Mouse (Mus musculus) urinary bladder, postnatal 25 days (tissue): ENCODE data around the gene Msi1.

Experiments used
- DNase-seq: peaks from one replicate; pipeline ENCODE4 v3.0.0; 2022; ENCODE audit warnings: low spot score

Gene Msi1

DNA sequence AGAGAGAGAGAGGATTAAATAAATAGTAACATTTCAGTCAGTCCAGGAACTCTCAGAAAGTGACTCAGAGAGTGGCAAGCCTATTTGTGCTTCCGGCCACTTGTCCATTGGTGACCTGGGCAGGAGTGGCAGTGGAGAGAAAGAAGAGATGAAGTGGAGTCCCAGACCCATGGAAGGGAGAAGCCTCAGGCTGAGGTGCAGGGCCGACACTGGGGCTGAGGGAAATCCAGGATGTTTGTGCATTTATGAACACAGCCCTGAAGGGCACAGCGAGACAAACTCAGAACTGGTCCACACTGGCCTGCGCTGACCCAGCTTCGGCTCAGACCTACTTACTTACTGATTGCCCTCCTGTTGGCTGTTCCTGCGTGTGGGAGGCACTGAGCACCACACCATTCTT, 40.4 kb downstream of the Msi1 start:
- DNase-seq, result no peak

- no peak for DNase-seq
Observed at GRCm38 (mm10) chr5:115470766-115471531, 41.5 kb downstream of the Msi1 start.

DNA sequence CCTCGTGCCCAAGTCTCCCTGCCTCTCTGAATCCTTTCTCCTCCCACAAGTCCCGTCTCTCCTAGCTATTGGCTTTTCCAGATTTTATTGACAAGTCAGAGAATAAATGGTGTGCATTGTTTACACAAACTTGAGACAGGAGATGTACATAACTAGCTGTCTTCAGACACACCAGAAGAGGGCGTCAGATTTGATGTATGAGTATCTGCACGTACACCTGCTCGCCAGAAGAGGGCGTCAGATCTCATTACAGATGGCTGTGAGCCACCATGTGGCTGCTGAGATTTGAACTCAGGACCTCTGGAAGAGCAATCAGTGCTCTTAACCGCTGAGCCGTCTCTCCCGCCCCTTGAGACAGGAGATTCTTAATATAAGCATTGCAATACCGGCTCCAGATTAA, 43.8 kb downstream of the Msi1 start:
- no peak for DNase-seq

GRCm38 (mm10) chr5:115474174-115474828, 44.9 kb downstream of the Msi1 start:
- DNase-seq, result no peak

DNA sequence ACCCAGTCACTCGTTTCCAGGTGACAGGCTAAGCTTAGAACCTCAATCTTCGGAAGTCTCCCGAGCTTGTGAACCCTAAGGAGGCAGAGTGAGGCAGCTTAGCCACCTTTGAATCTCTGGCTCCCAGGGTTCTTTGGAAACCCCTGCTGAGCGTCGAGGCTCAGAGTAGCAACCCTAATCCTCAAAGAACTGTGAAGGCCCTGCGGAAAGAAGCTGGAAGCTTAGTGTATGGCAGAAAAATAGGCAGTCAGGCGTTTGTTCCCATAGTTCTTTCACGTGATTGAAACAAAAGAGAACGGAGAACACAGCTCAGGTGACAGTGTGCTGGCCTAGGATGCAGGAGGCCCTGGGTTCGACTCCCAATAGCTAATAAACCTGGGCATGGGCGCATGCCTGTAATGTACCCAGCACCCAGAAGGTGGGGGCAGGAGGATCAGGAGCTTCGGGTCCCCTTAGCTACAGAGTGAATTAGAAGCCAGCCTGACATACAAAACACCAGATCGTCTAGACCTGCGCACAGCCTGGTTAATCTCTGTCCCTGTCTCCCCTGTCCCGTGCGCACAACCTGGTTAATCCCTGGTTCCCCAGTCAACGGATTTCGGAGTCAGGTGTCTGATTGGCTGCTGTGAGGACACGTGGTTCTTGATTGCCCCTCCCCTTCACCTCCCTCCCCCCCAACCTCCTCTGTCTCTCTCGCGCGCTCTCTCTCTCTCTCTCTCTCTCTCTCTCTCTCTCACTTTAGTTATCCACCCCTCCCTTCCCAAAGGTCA, 46.1 kb downstream of the Msi1 start:
- DNase-seq, result no peak

GRCm38 (mm10) chr5:115476107-115476727, 46.8 kb downstream of the Msi1 start:
- DNase-seq, result no peak

- no peak for DNase-seq
Observed at GRCm38 (mm10) chr5:115479561-115479960, 50.2 kb downstream of the Msi1 start.

GRCm38 (mm10) chr5:115480101-115480500, 50.7 kb downstream of the Msi1 start:
- DNase-seq, result no peak

GRCm38 (mm10) chr5:115482390-115483265, 53.2 kb downstream of the Msi1 start:
- DNase-seq, result no peak

DNA sequence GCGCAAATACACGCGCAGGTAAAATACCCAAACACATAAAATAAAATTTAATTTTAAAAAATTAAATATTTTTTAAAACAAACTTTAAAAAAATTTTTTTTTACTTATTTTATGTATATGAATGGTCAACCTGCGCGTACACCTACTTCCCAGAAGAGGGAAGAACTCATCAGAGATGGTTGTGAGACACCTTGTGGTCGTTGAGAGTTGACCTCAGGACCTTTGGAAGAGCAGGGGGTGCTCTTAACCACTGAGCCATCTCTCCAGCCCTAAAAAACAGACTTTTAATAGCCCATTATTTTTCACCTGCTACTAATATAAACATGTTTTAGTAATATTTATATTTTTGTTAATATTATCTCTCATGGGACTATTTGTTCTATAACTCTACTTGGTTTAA, 54.0 kb downstream of the Msi1 start:
- no peak for DNase-seq

- peak; percentile 44 for DNase-seq
Observed at GRCm38 (mm10) chr5:115483947-115484920, 54.8 kb downstream of the Msi1 start, which contains the start of gene Sirt4. Gene Sirt4 (minus strand): TSS chr5:115484725.

GRCm38 (mm10) chr5:115484996-115485395, 55.6 kb downstream of the Msi1 start:
- DNase-seq, result no peak

GRCm38 (mm10) chr5:115485489-115486205, 56.2 kb downstream of the Msi1 start:
- no peak for DNase-seq

GRCm38 (mm10) chr5:115486726-115487125, 57.3 kb downstream of the Msi1 start:
- no peak for DNase-seq

DNA sequence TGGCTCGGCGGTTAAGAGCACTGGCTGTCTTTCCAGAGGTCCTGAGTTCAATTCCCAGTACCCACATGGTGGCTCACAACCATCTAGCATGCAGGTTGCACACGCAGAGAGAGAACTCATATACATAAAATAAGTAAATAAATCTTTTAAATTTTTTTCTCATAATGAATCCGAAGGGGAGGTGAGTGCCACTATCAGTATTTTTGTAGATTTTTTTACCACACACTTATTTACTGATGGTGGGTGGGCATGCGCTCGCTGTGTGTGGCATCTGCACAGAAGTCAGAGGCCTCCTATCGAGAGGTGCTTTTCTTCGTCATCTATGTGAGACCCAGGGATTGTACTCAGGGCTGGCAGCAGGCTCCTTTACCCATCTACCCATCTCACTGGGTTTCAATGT, 58.0 kb downstream of the Msi1 start:
- no peak for DNase-seq

GRCm38 (mm10) chr5:115487942-115488580, 58.7 kb downstream of the Msi1 start:
- no peak for DNase-seq

DNA sequence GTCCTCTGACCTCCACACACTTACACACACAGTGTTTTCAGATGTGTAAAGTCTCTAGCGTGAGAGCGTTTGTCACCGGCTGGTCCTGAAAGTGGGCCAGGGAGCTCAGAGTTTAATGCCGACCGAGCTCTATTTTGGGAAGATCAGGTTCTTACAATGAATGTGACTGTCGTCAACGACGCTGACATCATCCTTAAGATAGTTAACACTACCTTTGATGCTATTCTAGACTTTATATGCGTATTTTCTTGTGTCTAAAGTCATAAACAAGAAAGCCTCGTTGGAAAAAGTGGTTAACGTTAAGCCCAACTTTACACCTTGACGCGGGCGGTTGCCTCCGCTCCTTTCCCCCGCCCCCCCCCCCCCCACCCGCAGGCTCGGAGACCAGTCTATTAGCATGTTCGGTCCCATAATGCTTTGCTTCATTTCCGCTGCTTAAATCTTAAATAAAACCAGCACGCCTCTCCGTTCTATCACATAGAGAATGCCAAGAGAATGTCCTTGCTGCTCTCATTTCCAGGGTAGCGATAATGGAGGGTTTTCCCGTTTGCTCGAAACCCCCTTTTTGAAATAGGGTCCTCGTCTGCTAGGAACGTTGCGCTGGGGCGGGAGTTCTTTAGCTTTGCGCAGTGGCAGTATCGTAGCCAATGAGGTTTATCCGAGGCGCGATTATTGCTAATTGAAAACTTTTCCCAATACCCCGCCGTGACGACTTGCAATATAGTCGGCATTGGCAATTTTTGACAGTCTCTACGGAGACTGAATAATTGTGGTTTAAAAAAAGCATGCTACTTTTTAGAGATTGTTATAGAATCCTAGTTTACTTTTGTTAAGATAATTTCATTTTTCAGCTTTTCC, 59.7 kb downstream of the Msi1 start:
- peak; percentile 74 for DNase-seq
